Mouse (Mus musculus) central nervous system, embryonic 11.5 days (tissue): ENCODE data around the gene Rnf216. TPM values are rescaled to one million over a fixed set of nuclear protein-coding genes. Genes with fewer than 3 reads are reported as not detected.

Source experiments
- polyA plus RNA-seq: library from polyadenylated mRNA; depleted of rRNA; stranded (reverse); fragments of >200 nt; gene quantifications from 2 replicates; pipeline ENCODE4 v1.2.3, GENCODE M21; 2012; rRNA removed

Gene Rnf216
- polyA plus RNA-seq: 25.2 and 31.8 TPM in 2 replicates

GRCm38 (mm10) chr5:143112281-143113246 is at the start of gene Rnf216:
Gene Rnf216, minus strand, starts transcription at chr5:143112994.

GRCm38 (mm10) chr5:143147481-143147880 is 34.7 kb upstream of the Rnf216 start, which contains the start of gene Olfr718-ps1:
Gene Olfr718-ps1, minus strand, starts transcription at chr5:143147581.

GRCm38 (mm10) chr5:142959576-142960556 is 152.9 kb downstream of the Rnf216 start, which contains the start of gene Fscn1:
Gene Fscn1, plus strand, starts transcription at chr5:142960343.

Other genes with a start within 250 kb of the Rnf216 start
- 17.6 TPM in 2 replicates for gene Fbxl18, start 217.6 kb downstream of the Rnf216 start, polyA plus RNA-seq
- 3,652 and 4,212 TPM in 2 replicates for gene Actb, start 206.2 kb downstream of the Rnf216 start, polyA plus RNA-seq
- 405 and 447 TPM in 2 replicates for gene Fscn1, start 152.7 kb downstream of the Rnf216 start, polyA plus RNA-seq
- not detected in 2 replicates for gene Olfr718-ps1, start 34.6 kb upstream of the Rnf216 start, polyA plus RNA-seq
- gene Rbak, start 67.8 kb upstream of the Rnf216 start, polyA plus RNA-seq: 15.5 and 19.2 TPM in 2 replicates
- not detected in 2 replicates for gene Spdye4b, start 68.0 kb upstream of the Rnf216 start, polyA plus RNA-seq
- not detected in 2 replicates for gene Spdye4a, start 113.9 kb upstream of the Rnf216 start, polyA plus RNA-seq
- gene Zfp12, start 122.2 kb upstream of the Rnf216 start, polyA plus RNA-seq: 29.6 and 33.9 TPM in 2 replicates
- gene Zfp316, start 157.0 kb upstream of the Rnf216 start, polyA plus RNA-seq: 12.2 and 21.6 TPM in 2 replicates
- gene Zfp853, start 180.6 kb upstream of the Rnf216 start, polyA plus RNA-seq: 0.61 and 1.2 TPM in 2 replicates
- gene E130309D02Rik, start 202.4 kb upstream of the Rnf216 start, polyA plus RNA-seq: 31.9 and 33.7 TPM in 2 replicates
- gene Zdhhc4, start 216.3 kb upstream of the Rnf216 start, polyA plus RNA-seq: 43.6 and 58.9 TPM in 2 replicates
- gene Grid2ip, start 244.3 kb upstream of the Rnf216 start, polyA plus RNA-seq: 0.82 and 0.89 TPM in 2 replicates